Mouse (Mus musculus): ENCODE results near the gene M1ap.

Gene M1ap

DNA sequence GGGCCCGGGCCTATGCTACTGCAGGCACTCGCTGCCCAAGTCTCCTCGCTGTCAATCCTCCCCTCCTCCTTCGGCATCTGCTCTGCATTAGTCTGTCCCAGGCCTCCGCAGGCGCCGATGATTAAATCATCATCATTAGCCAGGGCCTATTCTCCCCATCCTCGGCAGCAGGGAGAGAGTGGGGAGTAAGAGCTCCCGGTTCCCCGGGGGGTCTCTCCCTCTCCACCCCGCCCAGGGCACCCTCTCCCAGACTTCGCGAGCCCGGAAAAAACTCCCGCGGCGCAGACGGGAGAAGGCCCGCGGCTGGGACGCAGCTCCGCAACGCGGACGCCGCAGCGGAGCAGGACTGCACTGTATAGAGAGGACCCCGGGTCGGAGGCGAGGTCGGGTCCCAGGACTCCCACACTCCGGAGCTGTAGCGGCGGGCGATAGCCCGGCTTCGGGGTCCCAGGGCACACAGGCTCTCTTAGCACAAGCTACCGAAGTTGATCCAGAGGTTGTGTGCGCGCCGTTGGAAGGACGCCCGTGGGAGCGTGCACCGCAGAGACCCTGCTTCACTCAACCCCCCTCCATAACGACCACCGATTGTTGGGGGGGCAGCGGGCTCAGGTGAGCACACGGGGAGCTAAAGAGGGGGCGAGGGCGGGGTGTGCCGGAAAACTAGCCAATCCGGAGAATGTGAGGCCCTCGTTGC is 131.1 kb downstream of the M1ap start, which contains the start of gene Pcgf1:
Pcgf1 (plus strand) TSS at position 240 of the 694 bp plus-strand sequence.
- DNase-seq, result no peak

GRCm38 (mm10) chr6:83078324-83078858 is 131.7 kb downstream of the M1ap start:
- DNase-seq, result peak; percentile 100

All from thymus, postnatal 25 days (tissue).